ENCODE assay signal across 12 mouse cellular contexts in genomic region chr13:83450820-83451219, GRCm38 (mm10). TPM values are rescaled to one million over a fixed set of nuclear protein-coding genes. Genes with fewer than 3 reads are reported as not detected.
DNase-seq lines count a peak whose midpoint lies in the region; ATAC-seq lines count a peak whose summit lies in the region.
"Had no signal": no experiment of that assay in that cellular context is flagged by ENCODE, and none has a peak within 500 bp of the region (broad histone marks: within the 10 kb centered on the region; RNA-seq: fewer than 3 reads in every experiment).

No protein-coding gene starts in this region.

- no peaks in the 10 kb centered on the region for H3K27me3 ChIP-seq in embryonic facial prominence, embryonic 15.5 days
- H3K27me3 ChIP-seq: midbrain, embryonic 12.5 days had no signal

- DNase-seq in cerebellum, postnatal 10 days: peak; percentile 3 to 22
- no peak for DNase-seq in cerebellum, adult 9-11 months
- DNase-seq in kidney, postnatal 10 days: peak; percentile 5
- no peak for DNase-seq in kidney, postnatal 25 days
- peak; percentile 26 for DNase-seq in skeletal muscle tissue, adult 2 months (ENCODE audit: low read depth, low spot score)
- DNase-seq in cerebellum, adult 9-10 months: no peak
- DNase-seq: adrenal gland, postnatal 36 days; kidney, adult 9 months had no signal

- H3K4me3 ChIP-seq in embryonic facial prominence, embryonic 15.5 days (replicated peaks): no peak overlapping the region
- H3K4me3 ChIP-seq: left cerebral cortex, adult 2 months; midbrain, embryonic 12.5 days had no signal

- H3K4me2 ChIP-seq in embryonic facial prominence, embryonic 15.5 days (replicated peaks): no peak overlapping the region
- H3K4me2 ChIP-seq: midbrain, embryonic 12.5 days had no signal

- H3K27ac ChIP-seq in embryonic facial prominence, embryonic 15.5 days (replicated peaks): no peak overlapping the region
- H3K27ac ChIP-seq: left cerebral cortex, adult 2 months; midbrain, embryonic 12.5 days had no signal

- peak; percentile 65 for ATAC-seq in embryonic facial prominence, embryonic 15.5 days (ENCODE audit: insufficient number of reproducible peaks, low FRiP score, low TSS enrichment, low read depth)
- ATAC-seq in megakaryocyte progenitor cell, adult 5-6 weeks (replicated peaks; ENCODE audit: poor library complexity): no peak

- H3K9me3 ChIP-seq in embryonic facial prominence, embryonic 15.5 days (replicated peaks): no peaks in the 10 kb centered on the region
- H3K9me3 ChIP-seq: midbrain, embryonic 12.5 days had no signal

- no peak overlapping the region for H3K9ac ChIP-seq in embryonic facial prominence, embryonic 15.5 days
- H3K9ac ChIP-seq: midbrain, embryonic 12.5 days had no signal

- no peaks in the 10 kb centered on the region for H3K36me3 ChIP-seq in embryonic facial prominence, embryonic 15.5 days
- H3K36me3 ChIP-seq: midbrain, embryonic 12.5 days had no signal

- H3K4me1 ChIP-seq in embryonic facial prominence, embryonic 15.5 days: no peaks in the 10 kb centered on the region
- H3K4me1 ChIP-seq: midbrain, embryonic 12.5 days had no signal

RNA-seq across cellular contexts. Expression of gene Mef2c, which starts 53.0 kb away (rescaled TPM):
- 166 and 185 TPM in 2 replicates for polyA plus RNA-seq in embryonic facial prominence, embryonic 15.5 days (2015; fragmentation: Nextera tagmentation; extraction: Ambion mirVana)
- total RNA-seq in megakaryocyte progenitor cell, adult 5-6 weeks (2015): 94.2 and 95.1 TPM in 2 replicates
- 105 and 160 TPM in 2 replicates for total RNA-seq in megakaryocyte progenitor cell, adult 5-6 weeks (2017)

Comparison
In these comparisons a context has a peak if more than half of its experiments do, and no peak if none do; other contexts are left out.
1. DNase-seq: peak in cerebellum, postnatal 10 days (2 of 2), kidney, postnatal 10 days (single experiment) and skeletal muscle tissue, adult 2 months (single experiment); none in cerebellum, adult 9-11 months (single experiment), kidney, postnatal 25 days (0 of 2) and cerebellum, adult 9-10 months (single experiment).